Mouse (Mus musculus) T-helper 2 cell (primary cell): ENCODE results near the gene Sprr2a1.
"Not testable (repeated sequence)": the region's sequence is repeated elsewhere in the genome, so short reads cannot be mapped to it uniquely, and the experiment has no call there.

Experiments
- in situ Hi-C: fragments of 300-600 bp; cut with MboI, MseI; formaldehyde crosslinking; loops from one replicate; pipeline ENCODE4 v1.15.1; 2025; ENCODE audit warnings: high pct_unique_total_duplicates

Gene Sprr2a1

DNA sequence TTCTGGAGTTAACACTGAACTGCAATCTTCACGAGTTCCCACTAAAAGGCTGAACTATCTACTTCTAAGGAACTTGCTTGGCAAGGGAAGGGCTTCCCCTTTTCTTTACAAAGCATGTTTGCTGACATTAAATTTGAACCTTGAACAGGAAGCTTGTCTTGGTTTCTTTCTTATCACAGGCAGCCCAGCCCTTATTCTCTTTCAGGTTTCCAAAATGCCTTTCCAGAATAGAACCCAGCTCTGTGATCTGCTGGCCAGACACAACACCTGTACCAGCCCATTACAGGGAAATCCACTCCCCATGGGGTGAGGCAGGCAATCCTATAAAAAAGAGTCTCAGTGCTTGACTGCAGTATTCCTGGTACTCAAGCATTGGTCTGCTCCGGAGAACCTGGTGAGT is at the start of gene Sprr2a1, which contains the start of gene Sprr2a2:
Gene Sprr2a1 (plus strand): TSS at position 231 of the 400 bp plus-strand sequence.
Gene Sprr2a2 (plus strand): TSS at position 352 of the 400 bp plus-strand sequence.
- in situ Hi-C loops, result not testable (repeated sequence)

DNA sequence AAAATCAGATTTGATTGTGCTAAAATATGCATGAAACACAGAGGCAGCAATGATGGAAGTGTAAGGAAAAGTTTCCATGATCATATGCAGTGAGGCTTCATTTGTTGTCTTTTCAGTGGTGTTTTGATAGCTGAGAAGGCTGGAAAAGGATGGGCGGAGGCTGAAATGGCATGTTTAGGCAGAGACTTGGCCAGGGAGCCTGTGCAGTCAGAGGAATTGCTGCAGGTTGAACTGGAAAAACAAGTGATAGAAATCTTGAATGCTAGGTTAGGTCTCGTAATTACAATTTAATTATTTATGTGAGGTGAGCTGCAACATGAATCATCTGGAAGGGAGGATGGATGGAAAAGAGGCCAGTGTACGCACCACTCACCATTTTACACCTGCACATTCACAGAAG is 45.8 kb upstream of the Sprr2a1 start:
- in situ Hi-C loops, result no loop called here

DNA sequence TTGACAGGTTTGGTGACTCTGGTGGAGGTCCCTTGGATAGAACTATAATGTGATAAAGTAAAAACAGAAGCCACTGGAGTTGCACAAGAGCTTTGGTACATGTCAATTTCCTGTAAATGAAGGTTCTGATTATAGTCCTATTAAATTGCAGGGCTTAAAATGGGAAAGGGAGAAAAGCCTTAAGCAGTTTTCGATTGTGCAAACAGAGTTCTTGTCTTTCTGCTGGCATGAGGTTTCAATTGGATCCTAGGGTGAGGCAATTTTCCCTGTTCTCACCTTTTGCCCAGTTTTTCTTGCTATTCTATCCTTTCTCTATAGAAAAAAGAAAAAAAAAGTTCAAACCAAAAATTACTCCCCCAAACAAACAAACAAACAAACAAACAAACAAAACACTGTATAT is 38.7 kb upstream of the Sprr2a1 start:
- in situ Hi-C loops, result no loop called here

DNA sequence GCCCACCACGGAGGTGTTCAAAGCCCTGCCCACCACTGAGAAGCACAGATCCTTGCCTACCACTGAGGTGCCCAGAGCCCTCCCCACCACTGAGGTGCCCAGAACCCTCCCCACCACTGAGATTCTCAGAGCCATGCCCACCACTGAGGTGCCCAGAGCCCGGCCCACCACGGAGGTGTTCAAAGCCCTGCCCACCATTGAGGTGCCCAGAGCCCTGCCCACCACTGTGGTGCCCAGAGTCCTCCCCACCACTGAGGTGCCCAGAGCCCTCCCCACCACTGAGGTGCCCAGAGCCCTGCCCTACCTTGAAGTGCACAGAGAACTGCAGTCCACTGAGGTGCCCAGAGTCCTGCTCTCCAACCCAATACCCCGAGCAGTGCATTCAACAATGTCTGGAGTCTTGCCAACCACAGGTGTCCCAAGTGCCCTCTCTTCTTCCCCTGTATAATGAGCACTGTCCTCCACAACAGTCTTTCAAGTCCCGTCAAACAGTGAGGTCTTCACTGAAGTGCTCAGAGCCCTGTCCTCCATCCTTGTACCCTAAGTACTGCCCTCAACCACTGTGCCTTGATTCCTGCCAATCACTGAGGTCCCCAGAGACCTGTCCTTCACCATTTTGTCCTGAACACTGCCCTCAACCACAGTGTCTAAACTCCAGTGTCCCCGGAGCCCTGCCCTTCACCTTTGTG is 19.9 kb upstream of the Sprr2a1 start:
- in situ Hi-C loops, result no loop called here

DNA sequence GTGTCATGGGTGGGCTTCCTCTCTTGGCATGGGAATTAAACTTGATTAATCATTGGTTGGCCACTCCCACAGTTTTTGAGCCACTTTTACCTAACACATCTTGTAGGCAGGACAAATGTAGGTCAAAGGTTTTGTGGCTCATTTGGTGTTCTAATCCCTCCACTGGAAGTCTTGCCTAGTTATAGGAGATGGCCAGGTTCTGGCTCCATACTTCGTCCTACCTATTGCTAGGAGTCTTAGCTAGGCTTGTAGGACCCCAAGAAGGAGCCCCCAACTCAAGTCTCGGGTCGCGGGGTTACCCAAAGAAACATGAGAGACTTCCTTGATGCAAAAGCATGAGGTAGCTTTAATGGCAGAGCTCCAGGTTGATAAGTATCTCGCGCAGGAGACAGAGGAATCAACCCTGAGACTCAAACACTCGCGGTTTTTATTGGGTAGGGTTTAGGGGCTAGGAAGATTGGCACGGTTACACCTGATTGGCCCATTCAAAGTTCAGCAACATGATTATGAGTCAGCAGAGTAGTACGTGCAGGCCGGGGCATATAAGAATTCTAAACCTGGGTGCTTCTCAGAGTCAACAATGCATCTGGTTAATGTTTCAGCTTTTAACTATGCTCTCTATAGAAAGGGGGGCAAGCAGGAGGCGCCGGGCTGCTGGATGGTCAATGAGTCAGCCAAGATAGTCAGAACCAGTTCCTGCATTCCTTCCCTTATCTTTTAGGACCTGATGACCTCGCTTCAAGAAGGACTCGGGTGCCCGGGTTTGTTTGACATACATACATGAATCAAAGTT is 4.3 kb upstream of the Sprr2a1 start:
- in situ Hi-C loops, result loop anchor here (5.0 kb wide), 1 partner anchor 71 kb away; no protein-coding TSS in a partner anchor

DNA sequence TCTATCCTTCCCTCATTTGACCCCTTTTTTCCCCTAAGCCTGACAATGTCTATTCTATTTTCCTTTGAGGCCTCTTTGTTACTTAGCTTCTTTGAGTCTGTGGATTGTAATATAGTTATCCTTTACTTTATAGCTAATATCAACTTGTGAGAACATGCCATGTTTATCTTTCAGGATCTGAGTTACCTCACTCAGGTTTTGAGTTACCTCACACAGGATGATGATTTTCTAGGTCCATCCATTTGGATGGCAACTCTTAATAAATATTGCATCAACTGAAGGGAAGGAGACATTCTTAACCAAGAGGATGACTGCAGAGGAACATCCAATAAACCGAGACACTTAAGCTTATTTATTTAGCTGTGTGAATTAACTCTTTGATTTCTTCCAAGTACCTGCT is 3.5 kb upstream of the Sprr2a1 start:
- in situ Hi-C loops, result loop anchor here (5.0 kb wide), 1 partner anchor 70 kb away; no protein-coding TSS in a partner anchor

DNA sequence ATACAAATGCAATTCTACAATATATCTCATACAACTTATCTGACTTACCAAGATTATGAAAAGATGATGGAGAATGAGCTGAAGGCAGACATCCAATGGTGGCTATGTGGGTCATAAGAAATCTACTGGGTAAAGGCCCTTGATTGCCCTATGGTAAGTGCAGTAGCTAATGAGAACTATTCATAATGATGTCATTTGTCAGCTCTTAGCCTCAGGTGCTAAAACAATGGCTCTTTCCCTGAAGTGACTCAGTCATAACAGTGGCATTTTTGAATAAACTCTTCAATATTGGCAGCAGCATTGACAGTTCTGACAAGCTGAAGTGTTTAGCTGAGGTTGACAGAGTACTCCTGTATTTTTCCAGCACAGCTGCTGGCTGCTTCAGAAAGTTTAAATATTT is 1.9 kb upstream of the Sprr2a1 start:
- in situ Hi-C loops, result loop anchor here (5.0 kb wide), 1 partner anchor 69 kb away; no protein-coding TSS in a partner anchor

DNA sequence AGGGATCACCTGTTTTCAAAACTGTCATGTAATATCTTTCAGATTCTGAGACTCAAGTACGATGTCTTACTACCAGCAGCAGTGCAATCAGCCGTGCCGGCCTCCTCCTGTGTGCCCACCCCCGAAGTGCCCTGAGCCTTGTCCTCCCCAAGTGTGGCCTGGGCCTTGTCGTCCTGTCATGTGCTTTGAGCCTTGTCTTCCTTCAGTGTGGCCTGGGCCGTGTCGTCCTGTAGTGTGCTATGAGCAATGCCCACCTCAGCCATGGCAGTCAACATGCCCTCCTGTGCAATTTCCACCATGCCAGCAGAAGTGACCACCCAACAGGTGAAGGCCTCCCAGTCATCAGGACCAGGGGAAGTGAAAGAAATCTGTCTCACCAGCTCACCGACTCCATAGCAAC is 3.4 kb downstream of the Sprr2a1 start:
- in situ Hi-C loops, result not testable (repeated sequence)

DNA sequence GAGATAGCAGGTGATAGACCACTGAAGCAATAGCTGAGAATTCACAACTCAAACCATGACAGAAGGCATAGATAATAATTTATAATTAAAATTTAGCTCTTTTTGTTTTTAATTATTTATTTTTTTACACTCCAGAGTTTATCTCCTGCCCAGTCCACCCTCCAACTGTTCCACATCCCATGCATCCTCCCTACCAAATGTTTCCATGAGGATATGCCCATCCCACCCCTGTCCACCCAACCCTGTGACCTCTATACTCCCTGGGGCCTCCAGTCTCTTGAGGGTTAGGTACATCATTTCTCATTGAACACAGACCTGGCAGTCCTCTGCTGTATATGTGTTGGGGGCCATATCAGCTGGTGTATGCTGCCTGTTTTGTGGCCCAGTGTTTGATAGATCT is 8.1 kb downstream of the Sprr2a1 start:
- in situ Hi-C loops, result not testable (repeated sequence)

DNA sequence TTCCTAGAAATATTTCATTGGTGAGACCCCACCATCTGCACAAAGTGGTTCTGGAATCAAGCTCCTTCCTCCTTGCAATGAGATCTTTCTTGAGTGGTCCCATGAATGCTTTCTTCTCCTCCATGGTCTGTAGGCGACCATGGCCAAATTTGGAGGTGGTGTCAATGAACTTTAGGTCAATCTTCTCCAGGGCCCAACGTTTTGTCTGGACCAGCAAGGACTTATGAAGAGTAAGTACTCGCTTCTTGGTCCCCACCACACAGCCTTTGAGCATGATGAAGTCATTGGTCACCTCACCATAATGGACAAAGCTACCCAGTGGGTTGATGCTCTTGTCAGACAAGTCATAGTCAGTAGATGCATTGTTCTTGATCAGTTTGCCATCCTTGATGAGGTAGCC is 11.8 kb downstream of the Sprr2a1 start:
- in situ Hi-C loops, result not testable (repeated sequence)

DNA sequence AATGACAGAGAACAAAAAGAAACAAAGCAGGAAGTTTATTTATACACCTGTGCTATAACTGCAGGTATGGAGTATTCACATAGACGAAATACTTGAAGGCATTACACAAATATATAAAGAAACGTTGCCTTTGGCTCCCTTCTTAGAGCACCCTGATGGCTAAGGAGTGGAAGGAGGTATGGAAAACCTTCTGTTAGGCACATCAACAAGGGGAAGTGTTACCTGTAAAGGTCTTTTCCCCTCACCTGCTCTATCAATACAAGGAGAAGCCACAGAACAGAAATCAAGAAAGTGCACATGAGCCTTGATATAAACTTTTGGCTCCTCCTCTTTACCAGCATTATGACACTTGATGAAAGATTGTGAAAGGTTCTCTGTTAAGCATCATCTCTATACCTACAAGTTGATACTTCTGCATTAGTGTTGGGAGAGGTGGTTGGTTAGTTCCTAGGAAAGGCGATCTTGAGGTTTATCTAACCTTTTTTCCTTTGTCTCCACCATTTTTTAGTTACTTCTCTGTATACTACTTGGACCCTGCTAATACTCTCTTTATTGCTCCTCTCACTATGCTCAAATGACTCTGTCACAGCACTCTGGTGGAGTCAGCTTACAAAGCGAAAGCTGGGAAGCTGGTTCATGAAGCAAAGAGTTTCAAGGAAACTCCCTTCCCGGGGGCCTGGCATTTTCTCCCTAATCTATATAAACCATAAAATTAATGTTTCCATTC is 21.0 kb downstream of the Sprr2a1 start:
- in situ Hi-C loops, result loop anchor here (10.0 kb wide), 1 partner anchor 68 kb away; no protein-coding TSS in a partner anchor

DNA sequence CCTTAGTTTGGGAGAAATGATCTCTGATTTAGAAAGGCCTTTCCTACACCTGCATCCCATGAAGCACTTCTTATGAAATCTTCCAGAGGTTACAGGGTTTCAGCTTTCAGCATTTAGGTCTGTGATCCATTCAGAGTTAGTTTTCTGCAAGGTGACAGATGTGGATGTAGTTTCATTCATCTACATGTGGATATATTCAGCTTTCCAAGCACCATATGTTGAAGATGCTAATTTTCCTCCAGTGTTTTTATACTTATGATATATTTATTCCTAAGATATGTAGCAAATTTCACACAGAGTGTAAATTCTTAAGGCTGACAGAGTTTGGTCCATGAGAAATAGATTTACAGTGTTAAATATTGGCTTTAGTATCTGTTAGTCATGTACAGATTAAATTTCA is 23.1 kb downstream of the Sprr2a1 start:
- in situ Hi-C loops, result loop anchor here (10.0 kb wide), 1 partner anchor 66 kb away; no protein-coding TSS in a partner anchor

DNA sequence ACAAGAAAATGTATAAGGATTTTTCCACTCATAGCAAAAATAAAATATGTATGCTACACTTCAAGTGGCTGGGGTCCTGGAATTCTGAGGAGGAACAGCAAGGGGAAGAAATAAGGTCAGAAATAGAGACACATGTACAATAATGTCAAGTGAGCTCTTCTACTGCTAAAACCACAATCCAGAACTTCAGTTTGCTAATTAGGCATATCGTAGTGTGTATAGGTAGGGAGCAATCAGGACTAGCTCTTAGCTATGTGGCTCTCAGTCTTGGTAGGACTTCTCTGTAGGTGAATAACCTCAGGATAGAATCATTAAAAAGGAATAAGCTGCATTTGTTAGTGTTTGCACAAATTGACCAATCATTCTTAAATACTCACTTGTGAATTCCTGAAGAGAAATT is 23.6 kb downstream of the Sprr2a1 start:
- in situ Hi-C loops, result loop anchor here (10.0 kb wide), 1 partner anchor 66 kb away; no protein-coding TSS in a partner anchor

DNA sequence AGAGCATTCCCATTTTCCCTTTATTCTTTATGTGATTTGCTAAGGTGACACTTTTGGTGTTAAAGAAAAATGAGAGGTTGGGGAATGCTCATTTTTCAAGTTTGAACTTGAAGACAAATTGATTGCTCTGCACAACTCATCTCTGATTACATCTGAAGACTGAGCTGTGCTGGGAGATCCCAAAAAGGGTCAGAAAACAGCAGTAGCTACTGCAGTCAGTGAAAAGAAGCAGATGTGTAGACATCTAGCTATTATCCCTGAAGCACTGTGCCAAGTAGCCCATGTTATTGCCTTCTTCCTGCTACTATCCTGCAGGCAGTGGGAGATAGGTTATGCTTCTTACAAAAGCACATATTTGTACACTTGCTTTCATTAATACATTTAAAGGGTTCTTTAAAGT is 29.2 kb downstream of the Sprr2a1 start:
- in situ Hi-C loops, result loop anchor here (5.0 kb wide), 1 partner anchor 37 kb away; no protein-coding TSS in a partner anchor

DNA sequence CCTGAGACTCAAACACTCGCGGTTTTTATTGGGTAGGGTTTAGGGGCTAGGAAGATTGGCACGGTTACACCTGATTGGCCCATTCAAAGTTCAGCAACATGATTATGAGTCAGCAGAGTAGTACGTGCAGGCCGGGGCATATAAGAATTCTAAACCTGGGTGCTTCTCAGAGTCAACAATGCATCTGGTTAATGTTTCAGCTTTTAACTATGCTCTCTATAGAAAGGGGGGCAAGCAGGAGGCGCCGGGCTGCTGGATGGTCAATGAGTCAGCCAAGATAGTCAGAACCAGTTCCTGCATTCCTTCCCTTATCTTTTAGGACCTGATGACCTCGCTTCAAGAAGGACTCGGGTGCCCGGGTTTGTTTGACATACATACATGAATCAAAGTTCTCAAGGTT is 30.6 kb downstream of the Sprr2a1 start:
- in situ Hi-C loops, result loop anchor here (5.0 kb wide), 1 partner anchor 36 kb away; no protein-coding TSS in a partner anchor

DNA sequence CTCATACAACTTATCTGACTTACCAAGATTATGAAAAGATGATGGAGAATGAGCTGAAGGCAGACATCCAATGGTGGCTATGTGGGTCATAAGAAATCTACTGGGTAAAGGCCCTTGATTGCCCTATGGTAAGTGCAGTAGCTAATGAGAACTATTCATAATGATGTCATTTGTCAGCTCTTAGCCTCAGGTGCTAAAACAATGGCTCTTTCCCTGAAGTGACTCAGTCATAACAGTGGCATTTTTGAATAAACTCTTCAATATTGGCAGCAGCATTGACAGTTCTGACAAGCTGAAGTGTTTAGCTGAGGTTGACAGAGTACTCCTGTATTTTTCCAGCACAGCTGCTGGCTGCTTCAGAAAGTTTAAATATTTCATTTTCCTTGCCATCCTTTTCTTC is 32.9 kb downstream of the Sprr2a1 start:
- in situ Hi-C loops, result loop anchor here (5.0 kb wide), 1 partner anchor 34 kb away; no protein-coding TSS in a partner anchor

DNA sequence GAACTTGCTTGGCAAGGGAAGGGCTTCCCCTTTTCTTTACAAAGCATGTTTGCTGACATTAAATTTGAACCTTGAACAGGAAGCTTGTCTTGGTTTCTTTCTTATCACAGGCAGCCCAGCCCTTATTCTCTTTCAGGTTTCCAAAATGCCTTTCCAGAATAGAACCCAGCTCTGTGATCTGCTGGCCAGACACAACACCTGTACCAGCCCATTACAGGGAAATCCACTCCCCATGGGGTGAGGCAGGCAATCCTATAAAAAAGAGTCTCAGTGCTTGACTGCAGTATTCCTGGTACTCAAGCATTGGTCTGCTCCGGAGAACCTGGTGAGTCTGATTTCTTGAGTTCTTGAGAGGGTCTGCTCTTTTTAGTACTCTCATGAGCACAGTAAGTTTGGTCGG is 34.9 kb downstream of the Sprr2a1 start:
- in situ Hi-C loops, result loop anchor here (5.0 kb wide), 1 partner anchor 43 kb away; no protein-coding TSS in a partner anchor

DNA sequence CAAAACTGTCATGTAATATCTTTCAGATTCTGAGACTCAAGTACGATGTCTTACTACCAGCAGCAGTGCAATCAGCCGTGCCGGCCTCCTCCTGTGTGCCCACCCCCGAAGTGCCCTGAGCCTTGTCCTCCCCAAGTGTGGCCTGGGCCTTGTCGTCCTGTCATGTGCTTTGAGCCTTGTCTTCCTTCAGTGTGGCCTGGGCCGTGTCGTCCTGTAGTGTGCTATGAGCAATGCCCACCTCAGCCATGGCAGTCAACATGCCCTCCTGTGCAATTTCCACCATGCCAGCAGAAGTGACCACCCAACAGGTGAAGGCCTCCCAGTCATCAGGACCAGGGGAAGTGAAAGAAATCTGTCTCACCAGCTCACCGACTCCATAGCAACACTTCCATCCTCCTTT is 38.3 kb downstream of the Sprr2a1 start:
- in situ Hi-C loops, result loop anchor here (5.0 kb wide), 1 partner anchor 47 kb away; no protein-coding TSS in a partner anchor

DNA sequence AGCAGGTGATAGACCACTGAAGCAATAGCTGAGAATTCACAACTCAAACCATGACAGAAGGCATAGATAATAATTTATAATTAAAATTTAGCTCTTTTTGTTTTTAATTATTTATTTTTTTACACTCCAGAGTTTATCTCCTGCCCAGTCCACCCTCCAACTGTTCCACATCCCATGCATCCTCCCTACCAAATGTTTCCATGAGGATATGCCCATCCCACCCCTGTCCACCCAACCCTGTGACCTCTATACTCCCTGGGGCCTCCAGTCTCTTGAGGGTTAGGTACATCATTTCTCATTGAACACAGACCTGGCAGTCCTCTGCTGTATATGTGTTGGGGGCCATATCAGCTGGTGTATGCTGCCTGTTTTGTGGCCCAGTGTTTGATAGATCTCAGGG is 42.9 kb downstream of the Sprr2a1 start:
- in situ Hi-C loops, result not testable (repeated sequence)

DNA sequence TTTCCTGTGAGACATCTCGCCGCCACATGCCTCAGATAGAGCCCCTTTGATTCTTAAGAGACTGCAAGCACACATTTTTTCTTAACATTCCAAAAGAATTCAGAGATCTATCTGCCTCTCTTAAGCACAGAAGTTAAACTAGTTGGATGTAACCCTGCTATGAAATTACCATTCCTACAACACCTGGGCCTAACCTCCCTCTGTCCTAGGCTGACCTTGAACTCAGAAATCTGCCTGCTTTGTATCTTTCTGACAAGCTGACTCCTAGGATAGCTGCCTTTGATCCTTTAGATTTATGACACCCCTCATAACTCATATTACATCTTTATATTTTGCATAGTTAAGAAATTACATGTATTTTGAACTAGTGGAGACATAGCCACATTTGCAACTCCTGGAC is 47.9 kb downstream of the Sprr2a1 start:
- in situ Hi-C loops, result not testable (repeated sequence)
